Mouse (Mus musculus) spleen, postnatal 14 days (tissue): Measurements from ENCODE around the gene Calml4.
A peak's percentile ranks its signal among the peaks of the same experiment; 100 is the strongest.
"Not testable (repeated sequence)": the region's sequence is repeated elsewhere in the genome, so short reads cannot be mapped to it uniquely, and the experiment has no call there.

ENCODE experiments used
- DNase-seq, 2 experiments: peaks; one replicate each; pipeline ENCODE4 v3.0.0; 2021 to 2022; ENCODE audit warnings: low spot score in 2 of 2

Gene Calml4

DNA sequence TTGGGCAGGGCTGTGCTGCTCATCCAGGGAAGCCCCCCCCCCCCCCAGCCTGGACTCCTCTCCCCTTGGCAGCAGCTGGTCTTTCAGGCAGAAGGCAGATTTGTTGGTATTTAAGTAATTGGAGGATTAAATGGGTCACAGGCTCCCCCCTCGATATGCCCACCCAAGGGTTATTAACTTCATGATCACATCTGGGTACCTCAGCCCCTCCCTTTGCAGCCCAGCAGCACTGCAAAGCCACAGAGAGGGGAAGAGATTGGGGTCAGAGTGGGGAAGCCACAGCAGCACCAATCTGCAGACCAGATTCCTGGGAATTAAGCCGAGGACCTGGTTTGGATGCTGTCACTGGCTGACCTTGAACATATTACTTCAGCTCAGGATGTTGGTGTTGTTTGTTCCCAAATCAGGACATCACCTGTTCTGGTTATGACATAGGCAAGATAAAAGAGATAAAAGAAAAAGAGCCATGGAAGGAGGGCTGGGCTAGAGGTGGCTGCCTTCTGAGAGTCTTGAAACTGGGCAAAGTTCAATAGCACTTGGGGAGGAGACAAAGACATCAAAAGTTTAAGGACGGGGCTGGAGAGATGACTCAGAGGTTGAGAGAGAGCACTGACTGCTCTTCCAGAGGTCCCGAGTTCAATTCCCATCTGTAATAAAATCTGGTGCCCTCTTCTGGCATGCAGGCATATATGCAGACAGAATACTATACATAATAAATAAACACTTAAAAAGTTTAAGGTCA is 22.0 kb upstream of the Calml4 start:
- no peak for DNase-seq

GRCm38 (mm10) chr9:62837611-62838010 is 20.3 kb upstream of the Calml4 start:
- no peak for DNase-seq

- DNase-seq, result no peak
These were observed 19.8 kb upstream of the Calml4 start for GRCm38 (mm10) chr9:62838146-62838505.

DNA sequence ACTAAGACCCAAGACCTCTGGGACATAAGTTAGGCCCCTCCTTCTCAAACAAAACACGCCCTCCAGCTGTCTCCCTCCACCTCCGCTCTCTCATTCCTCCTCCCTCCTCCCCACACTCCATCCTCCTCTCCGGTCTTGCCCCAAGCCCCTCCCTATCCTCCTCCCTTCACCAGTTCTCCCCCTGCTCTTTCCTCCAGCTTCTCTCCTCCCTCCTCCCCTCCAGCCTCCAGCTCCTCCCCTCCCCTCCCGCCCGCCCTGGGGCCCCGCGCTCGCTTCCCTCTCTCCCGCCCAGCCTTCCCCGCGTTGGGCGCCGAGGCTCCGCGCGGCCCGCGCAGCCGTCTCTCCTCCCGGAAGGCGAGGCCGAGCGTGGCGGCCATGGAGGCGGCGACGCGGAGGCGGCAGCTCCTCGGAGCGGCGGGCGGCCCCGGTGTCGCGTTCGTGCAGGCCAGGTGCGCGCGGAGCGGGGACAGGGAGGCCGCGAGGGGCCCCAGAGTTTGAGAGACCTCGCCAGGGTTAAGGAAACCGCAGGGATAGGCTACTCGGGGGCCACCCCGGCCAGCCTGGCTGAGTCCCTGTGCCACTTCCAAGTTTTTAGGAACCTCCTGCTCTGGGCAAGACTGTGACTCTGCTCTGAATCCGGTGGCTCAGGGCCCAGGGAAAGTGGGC is 19.2 kb upstream of the Calml4 start, which contains the start of gene Cln6:
Gene Cln6, plus strand, starts transcription at position 280 of the 666 bp plus-strand sequence.
- DNase-seq, result peak; percentile 29 to 47

DNA sequence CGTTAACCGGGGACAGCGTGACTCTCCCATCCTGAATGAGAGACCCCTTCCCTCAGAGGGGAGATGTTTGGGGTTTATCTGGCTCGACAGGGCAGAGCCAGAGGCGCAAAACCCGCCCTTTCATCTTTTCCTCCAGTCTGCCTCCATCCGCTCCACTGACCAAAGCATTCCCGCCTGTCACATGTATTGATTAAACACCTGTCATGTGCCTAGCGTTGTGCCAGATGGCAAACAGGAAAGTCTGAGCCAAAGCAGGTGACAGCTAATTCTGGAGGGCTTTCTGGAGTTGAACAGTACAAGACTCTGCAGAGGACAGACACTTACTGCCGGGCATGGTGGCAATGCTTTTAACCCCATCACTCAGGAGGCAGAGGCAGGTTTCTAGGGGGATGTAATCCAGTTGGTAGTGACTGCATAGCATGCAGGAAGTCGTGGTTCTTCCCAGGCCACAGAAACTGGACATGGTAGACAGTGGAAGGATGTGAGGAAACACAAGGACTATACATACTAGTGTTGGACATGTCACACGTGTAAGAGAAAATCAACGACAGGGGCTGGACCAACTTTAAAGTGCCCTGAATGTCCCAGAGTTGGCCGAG is 18.6 kb upstream of the Calml4 start:
- DNase-seq, result no peak

- DNase-seq, result no peak
These were observed 14.4 kb upstream of the Calml4 start for GRCm38 (mm10) chr9:62843356-62844024.

DNA sequence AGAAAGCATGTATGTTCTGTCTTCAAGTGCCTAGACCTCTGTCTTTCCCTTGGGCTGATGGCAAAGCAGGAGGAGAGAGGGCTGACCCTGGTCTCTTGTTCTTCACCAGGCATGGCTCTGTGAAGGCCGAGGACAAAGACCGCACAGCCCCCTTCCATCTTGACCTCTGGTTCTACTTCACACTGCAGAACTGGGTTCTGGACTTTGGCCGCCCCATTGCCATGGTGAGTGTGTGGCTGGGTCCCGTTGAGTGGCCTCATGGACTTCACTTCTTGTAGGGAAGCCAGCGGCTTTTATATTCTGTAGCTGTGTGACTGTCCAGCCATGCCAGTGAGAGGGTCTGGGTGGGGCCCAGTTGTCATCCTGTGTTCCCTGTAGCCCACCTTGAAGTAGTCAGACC is 13.4 kb upstream of the Calml4 start:
- DNase-seq, result no peak

DNA sequence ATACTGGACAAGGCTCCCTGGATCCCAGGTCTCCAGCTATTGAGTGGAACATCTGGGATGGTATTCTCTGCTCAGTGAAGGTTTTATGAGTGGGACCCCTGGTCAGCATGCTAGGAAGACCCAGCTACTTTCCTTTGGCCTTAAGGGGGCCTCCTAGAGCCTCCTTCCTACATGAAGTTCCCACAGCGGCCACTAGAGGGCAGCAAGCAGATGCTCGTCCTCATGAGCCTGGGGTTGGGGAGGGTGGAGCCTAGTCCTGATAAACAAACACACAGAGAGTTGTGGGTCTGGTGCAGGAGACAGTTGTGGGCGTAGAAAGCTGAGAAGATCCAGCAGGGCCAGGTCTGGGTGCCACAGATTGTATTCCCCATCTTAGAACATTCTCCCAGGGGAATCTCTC is 10.2 kb upstream of the Calml4 start:
- peak; percentile 77 to 88 for DNase-seq

GRCm38 (mm10) chr9:62848641-62849040 is 9.2 kb upstream of the Calml4 start:
- no peak for DNase-seq

DNA sequence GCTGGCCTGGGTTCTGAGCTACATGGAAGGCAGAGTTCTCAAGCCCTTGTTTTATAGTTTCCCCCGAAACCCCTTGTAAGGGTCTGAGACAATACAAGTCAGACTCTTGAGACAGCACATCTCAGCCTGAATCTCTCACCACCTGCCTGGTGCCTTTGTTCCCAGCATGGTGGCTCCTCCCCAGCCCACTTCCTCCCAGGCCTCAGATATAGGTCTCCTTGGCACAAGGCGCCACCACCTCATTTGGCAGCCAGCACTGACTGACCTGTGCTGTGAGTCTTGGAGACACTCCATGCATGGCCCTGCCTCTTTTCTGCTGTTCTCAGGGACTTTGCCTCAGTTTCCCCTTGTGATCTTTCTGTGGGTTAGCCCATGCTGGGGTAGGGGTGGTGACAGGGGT is 6.3 kb upstream of the Calml4 start:
- no peak for DNase-seq

DNA sequence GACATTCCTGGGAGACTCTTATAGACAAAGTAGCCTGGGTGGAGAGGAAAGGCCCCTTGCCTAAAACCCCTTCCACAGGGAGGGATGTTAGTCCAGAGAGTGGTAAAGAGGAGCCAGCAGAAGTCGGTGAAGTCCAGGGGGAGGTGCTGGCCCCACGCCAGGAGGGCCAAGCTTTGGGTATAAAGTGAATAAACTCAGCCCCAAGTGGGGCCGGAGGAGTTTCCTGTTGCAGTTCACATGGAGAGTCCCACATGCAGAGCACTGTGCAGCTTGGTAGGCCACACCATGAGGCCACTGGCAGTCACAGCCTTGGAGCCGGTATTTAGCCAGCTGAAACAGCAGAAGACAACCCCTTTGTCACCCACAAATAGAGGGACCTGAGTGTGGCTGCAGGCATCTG is 3.4 kb upstream of the Calml4 start:
- no peak for DNase-seq

GRCm38 (mm10) chr9:62857216-62857615 is 664 bp upstream of the Calml4 start:
- DNase-seq, result no peak

DNA sequence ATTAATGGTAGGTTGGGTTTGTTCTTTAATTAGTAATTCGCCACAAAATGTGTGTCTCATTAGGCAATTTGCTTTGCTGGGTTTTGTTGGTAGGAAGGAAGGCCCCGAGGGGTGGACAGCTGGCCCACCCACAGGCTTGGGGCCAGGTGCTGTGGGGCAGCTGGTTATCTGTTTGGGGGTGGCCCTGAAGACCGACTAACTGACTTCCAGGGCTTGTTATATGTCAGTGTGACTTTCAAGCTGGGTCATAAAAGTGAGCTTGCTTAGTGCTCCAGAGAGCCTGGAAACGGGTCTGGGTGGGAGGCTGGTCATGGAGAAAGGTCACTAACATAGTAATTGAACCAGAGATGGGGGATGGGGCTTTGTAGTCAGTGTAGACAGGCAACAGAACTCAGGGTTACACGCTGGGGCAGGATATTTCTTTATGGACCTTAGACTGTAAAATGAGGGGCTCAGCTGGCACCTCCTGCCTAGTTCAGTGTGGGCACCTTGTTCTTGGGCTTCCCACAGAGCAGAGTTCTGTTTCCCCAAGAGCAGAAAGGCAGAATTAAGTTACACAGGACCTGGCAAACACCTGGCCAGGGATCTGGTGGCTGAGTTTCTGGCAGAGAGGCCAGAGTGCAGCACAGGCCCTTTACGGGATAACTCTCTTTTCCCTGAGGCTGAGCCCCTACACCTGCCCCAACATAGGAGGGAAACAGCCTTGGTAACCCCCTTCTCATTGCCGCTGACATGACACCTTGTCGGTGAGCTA is 563 bp downstream of the Calml4 start:
- DNase-seq, result no peak

DNA sequence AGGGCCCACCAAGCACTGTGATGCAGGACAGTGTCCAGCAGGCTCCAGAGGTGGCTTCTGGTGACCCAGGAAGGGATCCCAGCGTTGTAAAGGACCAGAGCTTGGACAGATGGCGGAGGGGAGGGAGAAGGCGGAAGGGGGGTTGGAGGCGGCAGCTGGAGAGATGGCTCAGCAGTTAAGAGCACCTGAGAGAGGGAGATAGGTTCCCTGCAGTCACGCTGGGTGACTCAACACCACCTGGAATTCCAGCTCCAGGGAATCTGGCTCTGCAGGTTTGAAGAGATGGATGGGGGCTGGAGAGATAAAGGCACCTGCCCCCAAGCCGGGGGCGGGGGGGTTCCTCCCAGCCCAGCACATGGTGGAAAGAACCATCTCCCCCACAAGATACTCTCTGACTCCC is 2.2 kb downstream of the Calml4 start:
- DNase-seq, result not testable (repeated sequence)

GRCm38 (mm10) chr9:62860866-62861265 is 3.0 kb downstream of the Calml4 start:
- DNase-seq, result no peak

DNA sequence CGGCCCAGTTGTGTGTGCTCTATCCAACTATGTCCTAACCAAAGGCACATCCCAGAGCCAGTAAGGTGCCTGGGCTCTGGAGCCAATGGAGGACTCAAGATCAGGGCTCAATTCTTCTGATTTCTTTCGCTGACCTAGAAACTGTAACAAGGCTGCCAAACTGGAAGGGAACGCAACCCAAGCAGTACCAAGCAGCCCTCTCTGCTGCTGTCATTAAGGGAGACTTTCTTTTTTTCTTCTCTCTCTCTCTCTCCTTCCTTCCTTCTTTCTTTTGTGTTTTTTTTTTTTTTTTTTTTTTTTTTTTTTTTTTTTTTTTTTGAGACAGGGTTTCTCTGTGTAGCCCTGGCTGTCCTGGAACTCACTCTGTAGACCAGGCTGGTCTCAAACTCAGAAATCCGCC is 11.4 kb downstream of the Calml4 start:
- not testable (repeated sequence) for DNase-seq

DNA sequence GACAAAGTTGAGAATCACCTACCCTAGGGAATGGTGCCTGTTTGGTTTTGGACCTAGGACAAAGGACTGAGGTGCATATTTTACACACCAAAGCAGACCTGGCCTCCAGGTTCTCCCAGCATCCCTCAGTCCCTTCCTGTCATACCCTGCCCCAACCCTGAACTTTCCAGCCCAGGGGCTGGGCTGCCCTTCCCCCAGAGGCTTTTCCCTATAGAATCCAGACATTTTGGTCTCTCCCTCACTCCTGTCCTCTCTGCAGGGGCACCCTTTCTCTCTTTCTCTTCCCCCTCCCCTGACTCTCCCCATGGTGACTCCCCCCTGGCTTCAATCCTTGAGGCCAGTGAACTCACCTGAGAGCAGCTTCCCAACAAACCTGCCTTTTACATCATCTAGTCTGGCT is 12.8 kb downstream of the Calml4 start:
- DNase-seq, result no peak

DNA sequence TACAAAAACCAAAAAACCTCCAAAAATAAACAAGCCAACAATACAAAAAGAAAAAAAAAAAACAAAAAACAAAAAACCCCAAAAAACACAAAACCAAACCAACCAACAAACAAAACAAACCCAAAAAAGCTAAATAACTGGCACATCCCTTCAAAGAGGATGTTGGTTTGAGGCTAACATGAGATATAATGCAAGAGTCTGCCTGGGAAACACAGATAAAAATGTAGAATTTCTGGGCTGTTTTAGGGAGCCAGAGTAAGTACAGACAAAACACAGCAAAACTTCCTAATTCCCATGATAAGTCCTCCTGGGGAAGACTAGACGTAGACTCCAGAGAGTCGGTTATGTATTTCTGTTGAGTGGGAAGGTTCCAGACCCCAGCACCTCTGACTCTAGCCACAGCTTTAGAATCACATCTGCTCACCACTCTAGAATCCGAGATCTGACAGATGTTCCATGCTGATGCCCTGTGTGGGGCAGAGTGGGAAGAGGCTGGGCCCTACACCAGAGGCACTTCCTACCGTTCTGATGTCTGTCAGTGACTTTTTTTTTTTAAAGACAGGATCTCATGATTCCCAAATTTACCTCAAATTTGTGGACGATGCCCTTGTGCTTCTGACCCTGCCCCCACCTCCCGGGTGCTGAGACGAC is 19.2 kb downstream of the Calml4 start:
- DNase-seq, result no peak

GRCm38 (mm10) chr9:62877825-62878224 is 19.9 kb downstream of the Calml4 start:
- no peak for DNase-seq

- no peak for DNase-seq
These were observed 24.0 kb downstream of the Calml4 start for GRCm38 (mm10) chr9:62881871-62882270.

DNA sequence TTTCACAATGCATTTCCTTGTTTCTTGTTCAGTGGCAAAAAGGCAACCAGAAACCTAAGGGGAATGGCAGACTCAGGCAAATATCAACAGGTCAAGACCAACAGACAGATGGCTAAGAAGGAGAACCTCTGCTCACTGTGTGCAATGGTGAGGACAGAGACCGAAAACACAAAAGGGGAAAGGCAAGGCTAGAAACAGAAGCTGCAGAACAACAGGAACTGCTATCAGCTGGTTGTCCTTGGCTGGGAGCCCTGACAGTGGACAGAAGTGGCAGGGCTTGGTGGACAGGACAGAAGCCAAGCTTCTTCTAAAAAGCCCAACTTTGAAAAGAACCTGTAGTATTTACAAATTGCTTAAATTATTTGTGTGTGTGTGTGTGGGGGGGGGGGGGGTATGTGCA is 36.6 kb downstream of the Calml4 start:
- DNase-seq, result no peak
